Mouse (Mus musculus) liver, postnatal 0 days (tissue): ENCODE data around the gene Retreg1.

Source experiments
- CTCF ChIP-seq: sonication (generic); IDR thresholded peaks from 2 replicates; pipeline ENCODE4 v1.5.1; 2016; ENCODE audit warnings: antibody characterized with exemption, low read depth
- EP300 ChIP-seq: IDR thresholded peaks from 2 replicates; pipeline ENCODE4 v1.6.1; 2016; ENCODE audit warnings: antibody characterized with exemption, low read depth, mild to moderate bottlenecking

- TF ChIP-seq CTCF: no peak
- no peak for TF ChIP-seq EP300
These were observed 89.5 kb downstream of the Retreg1 start for GRCm38 (mm10) chr15:25932497-25932896.
